Mouse (Mus musculus): ENCODE results near the gene Gm17545. TPM values are rescaled to one million over a fixed set of nuclear protein-coding genes. Genes with fewer than 3 reads are reported as not detected.
A peak's percentile ranks its signal among the peaks of the same experiment; 100 is the strongest.

The Gm17545 gene
- polyA plus RNA-seq, 1 experiment from 2014 or later, result not detected

- TF ChIP-seq CTCF (IDR thresholded peaks at IDR 0.05; ENCODE audit: low read depth), result peak; percentile 42
- Histone ChIP-seq H3K4me3 (ENCODE audit: low read depth, low read length) (no peak overlapping the region), H3K9me3 (ENCODE audit: control insufficient read depth) (no peaks in the 10 kb centered on the region), H3K27ac (ENCODE audit: low read depth, low read length) (no peak overlapping the region), H3K4me2 (replicated peaks; ENCODE audit: low read depth) (no peak overlapping the region), H3K36me3 (ENCODE audit: control insufficient read depth, insufficient read depth) (no peaks in the 10 kb centered on the region), H3K9ac (ENCODE audit: low read depth, low read length) (no peak overlapping the region), H3K27me3 (replicated peaks; ENCODE audit: control insufficient read depth, insufficient read depth, low read length) (no peaks in the 10 kb centered on the region), H3K4me1 (replicated peaks; ENCODE audit: control insufficient read depth, insufficient read depth, low read length) (no peaks in the 10 kb centered on the region)
- no peak for ATAC-seq
- 90% methylated on average over 2 of the region's 2 CpGs for WGBS
Measured at GRCm38 (mm10) chr9:22495133-22495532, 41.0 kb downstream of the Gm17545 start.

GRCm38 (mm10) chr9:22497021-22497767 is 43.1 kb downstream of the Gm17545 start:
- no peak for TF ChIP-seq CTCF (IDR thresholded peaks at IDR 0.05; ENCODE audit: low read depth)
- ATAC-seq, result no peak
- Histone ChIP-seq H3K9me3 (ENCODE audit: control insufficient read depth) (no peaks in the 10 kb centered on the region), H3K36me3 (ENCODE audit: control insufficient read depth, insufficient read depth) (no peaks in the 10 kb centered on the region), H3K27ac (ENCODE audit: low read depth, low read length) (no peak overlapping the region), H3K4me1 (replicated peaks; ENCODE audit: control insufficient read depth, insufficient read depth, low read length) (no peaks in the 10 kb centered on the region), H3K4me3 (ENCODE audit: low read depth, low read length) (no peak overlapping the region), H3K27me3 (replicated peaks; ENCODE audit: control insufficient read depth, insufficient read depth, low read length) (no peaks in the 10 kb centered on the region), H3K9ac (ENCODE audit: low read depth, low read length) (no peak overlapping the region), H3K4me2 (replicated peaks; ENCODE audit: low read depth) (no peak overlapping the region)
- 73% methylated on average over 6 of the region's 6 CpGs for WGBS

- Histone ChIP-seq H3K9me3 (ENCODE audit: control insufficient read depth) (no peaks in the 10 kb centered on the region), H3K4me2 (replicated peaks; ENCODE audit: low read depth) (no peak overlapping the region), H3K27ac (ENCODE audit: low read depth, low read length) (no peak overlapping the region), H3K4me3 (ENCODE audit: low read depth, low read length) (no peak overlapping the region), H3K27me3 (replicated peaks; ENCODE audit: control insufficient read depth, insufficient read depth, low read length) (no peaks in the 10 kb centered on the region), H3K4me1 (replicated peaks; ENCODE audit: control insufficient read depth, insufficient read depth, low read length) (no peaks in the 10 kb centered on the region), H3K9ac (ENCODE audit: low read depth, low read length) (no peak overlapping the region), H3K36me3 (ENCODE audit: control insufficient read depth, insufficient read depth) (no peaks in the 10 kb centered on the region)
- TF ChIP-seq CTCF (IDR thresholded peaks at IDR 0.05; ENCODE audit: low read depth), result no peak
- 56% methylated on average over 2 of the region's 2 CpGs for WGBS
- no peak for ATAC-seq
Measured at GRCm38 (mm10) chr9:22502972-22503371, 48.9 kb downstream of the Gm17545 start.

- no peak for ATAC-seq
- H3K9me3 ChIP-seq (ENCODE audit: control insufficient read depth), result no peaks in the 10 kb centered on the region
- TF ChIP-seq CTCF (IDR thresholded peaks at IDR 0.05; ENCODE audit: low read depth), result no peak
- H3K4me1 ChIP-seq (replicated peaks; ENCODE audit: control insufficient read depth, insufficient read depth, low read length), result no peaks in the 10 kb centered on the region
- H3K36me3 ChIP-seq (ENCODE audit: control insufficient read depth, insufficient read depth), result no peaks in the 10 kb centered on the region
- WGBS, result 84% methylated on average over 5 of the region's 5 CpGs
- H3K4me3 ChIP-seq (ENCODE audit: low read depth, low read length), result no peak overlapping the region
- no peak overlapping the region for H3K27ac ChIP-seq (ENCODE audit: low read depth, low read length)
- H3K9ac ChIP-seq (ENCODE audit: low read depth, low read length), result no peak overlapping the region
- H3K4me2 ChIP-seq (replicated peaks; ENCODE audit: low read depth), result no peak overlapping the region
- no peaks in the 10 kb centered on the region for H3K27me3 ChIP-seq (replicated peaks; ENCODE audit: control insufficient read depth, insufficient read depth, low read length)
Measured at GRCm38 (mm10) chr9:22503581-22503980, 49.5 kb downstream of the Gm17545 start.

- no peaks in the 10 kb centered on the region for H3K36me3 ChIP-seq (ENCODE audit: control insufficient read depth, insufficient read depth)
- TF ChIP-seq CTCF (IDR thresholded peaks at IDR 0.05; ENCODE audit: low read depth), result no peak
- H3K9me3 ChIP-seq (ENCODE audit: control insufficient read depth), result no peaks in the 10 kb centered on the region
- H3K4me3 ChIP-seq (ENCODE audit: low read depth, low read length), result no peak overlapping the region
- H3K4me2 ChIP-seq (replicated peaks; ENCODE audit: low read depth), result no peak overlapping the region
- no peaks in the 10 kb centered on the region for H3K27me3 ChIP-seq (replicated peaks; ENCODE audit: control insufficient read depth, insufficient read depth, low read length)
- ATAC-seq, result peak; percentile 87
- 41% methylated on average over 2 of the region's 2 CpGs for WGBS
- no peak overlapping the region for H3K9ac ChIP-seq (ENCODE audit: low read depth, low read length)
- H3K4me1 ChIP-seq (replicated peaks; ENCODE audit: control insufficient read depth, insufficient read depth, low read length), result no peaks in the 10 kb centered on the region
- H3K27ac ChIP-seq (ENCODE audit: low read depth, low read length), result no peak overlapping the region
Measured at GRCm38 (mm10) chr9:22505574-22505973, 51.5 kb downstream of the Gm17545 start.

Other genes starting within 250 kb of the Gm17545 start
- gene Zfp809, start 228.6 kb upstream of the Gm17545 start, polyA plus RNA-seq (2015; fragmentation: Nextera tagmentation; extraction: Ambion mirVana), result 12.6 and 14.4 TPM in 2 replicates
- gene Zfp599, start 194.4 kb upstream of the Gm17545 start, polyA plus RNA-seq (2015; fragmentation: Nextera tagmentation; extraction: Ambion mirVana), result 1.3 and 1.5 TPM in 2 replicates
- 7.7 and 8.4 TPM in 2 replicates for gene Zfp810, start 146.6 kb upstream of the Gm17545 start, polyA plus RNA-seq (2015; fragmentation: Nextera tagmentation; extraction: Ambion mirVana)
- 9.9 and 10.9 TPM in 2 replicates for gene Anln, start 65.1 kb upstream of the Gm17545 start, polyA plus RNA-seq (2015; fragmentation: Nextera tagmentation; extraction: Ambion mirVana)
- 1.8 and 2.0 TPM in 2 replicates for gene 9530077C05Rik, start 42.8 kb upstream of the Gm17545 start, polyA plus RNA-seq (2015; fragmentation: Nextera tagmentation; extraction: Ambion mirVana)
- gene Rp9, start 15.5 kb downstream of the Gm17545 start, polyA plus RNA-seq (2015; fragmentation: Nextera tagmentation; extraction: Ambion mirVana), result 94.5 and 95.2 TPM in 2 replicates
- 4.9 and 5.8 TPM in 2 replicates for gene Bbs9, start 21.4 kb downstream of the Gm17545 start, polyA plus RNA-seq (2015; fragmentation: Nextera tagmentation; extraction: Ambion mirVana)

Measured in intestine, postnatal 0 days (tissue).